Mouse (Mus musculus): ENCODE data around the gene Bex4.

The Bex4 gene

GRCm38 (mm10) chrX:136180897-136181553 is 42.2 kb downstream of the Bex4 start:
- in situ Hi-C loops (cut with MboI; ENCODE audit: low sequenced_read_pairs) = no loop called here

- in situ Hi-C loops (cut with MboI; ENCODE audit: low sequenced_read_pairs) = no loop called here
Measured at GRCm38 (mm10) chrX:136183107-136183506, 44.3 kb downstream of the Bex4 start.

All from CH12F3 (cell line).